Comparison of ENCODE assay signal across 18 mouse cellular contexts in the genomic region with DNA sequence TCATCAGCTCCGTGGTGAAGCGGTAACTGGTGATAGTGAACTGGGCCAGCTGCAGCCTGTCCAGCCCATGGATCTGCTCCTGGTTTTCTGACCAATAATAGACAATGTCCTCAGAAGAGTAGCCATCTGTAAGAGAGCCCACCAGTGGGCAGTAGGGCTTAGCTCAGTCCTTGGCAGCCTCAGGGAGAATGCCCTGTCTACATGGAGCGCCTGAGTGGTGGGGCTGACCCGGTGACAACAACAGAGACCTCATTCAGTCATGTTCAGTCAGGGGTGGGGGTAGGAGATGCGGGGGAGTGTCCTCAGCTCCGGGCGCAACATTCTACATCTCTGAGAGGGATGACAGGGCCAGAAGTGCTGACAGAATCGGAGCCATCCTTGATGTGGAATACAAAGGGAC. TPM values are rescaled to one million over a fixed set of nuclear protein-coding genes. Genes with fewer than 3 reads are reported as not detected.
"Had no signal": no experiment of that assay in that cellular context is flagged by ENCODE, and none has a peak within 500 bp of the region (broad histone marks: within the 10 kb centered on the region; RNA-seq: fewer than 3 reads in every experiment).

No protein-coding gene starts in this region.

- DNase-seq: cerebellum, adult 8-10 months; cerebellum, adult 9-10 months; cerebellum, adult 9-11 months; cerebellum, postnatal 10 days; cerebellum, postnatal 14 days; cerebellum, postnatal 36 days; embryo, embryonic 11 days; forebrain, postnatal 0 days; gastrocnemius, adult 2 months; gastrocnemius, postnatal 10 days; gastrocnemius, postnatal 14 days; gastrocnemius, postnatal 25 days; gastrocnemius, postnatal 36 days; heart, adult 11 months; heart, adult 18-20 months; heart, adult 2 months had no signal

RNA-seq across cellular contexts. Expression of a gene that starts 10.7 kb away (rescaled TPM):
- total RNA-seq: granulocyte monocyte progenitor cell, adult 5-6 weeks; heart, adult 18-20 months; heart, adult 2 months had no signal

RNA-seq across cellular contexts. Expression of a gene that starts 21.8 kb away (rescaled TPM):
- total RNA-seq: granulocyte monocyte progenitor cell, adult 5-6 weeks had no signal

RNA-seq across cellular contexts. Expression of a gene that starts 26.0 kb away (rescaled TPM):
- total RNA-seq: common myeloid progenitor, adult 5-6 weeks; granulocyte monocyte progenitor cell, adult 5-6 weeks had no signal
